Mouse (Mus musculus) limb, embryonic 14.5 days (tissue): ENCODE results near the gene Pkig. TPM values are rescaled to one million over a fixed set of nuclear protein-coding genes. Genes with fewer than 3 reads are reported as not detected.

Experiments used
- ATAC-seq: fragments of 200-750 bp; cut with Nextera tagmentation; 2 replicates; pipeline ENCODE4 v1.8.0; 2017; ENCODE audit warnings: low read depth, moderate number of reproducible peaks, moderate TSS enrichment; ENCODE audit not compliant: low FRiP score
- DNase-seq: peaks from one replicate; pipeline ENCODE4 v3.0.0-alpha.2; 2015; ENCODE audit warnings: low spot score
- H3K27ac ChIP-seq: fragments of 300-500 bp; sonication (generic); replicated peaks from 2 replicates; pipeline ENCODE4 v1.5.1; 2014; ENCODE audit warnings: low read depth, mild to moderate bottlenecking, low read length, moderate library complexity, mixed read lengths
- H3K27me3 ChIP-seq: fragments of 300-500 bp; sonication (generic); 2 replicates; pipeline ENCODE4 v1.6.1; 2014; ENCODE audit warnings: low read length, mixed read lengths; ENCODE audit not compliant: control insufficient read depth, insufficient read depth
- H3K36me3 ChIP-seq: fragments of 300-500 bp; sonication (generic); 2 replicates; pipeline ENCODE4 v1.6.1; 2014; ENCODE audit warnings: mild to moderate bottlenecking, low read length, moderate library complexity, mixed read lengths; ENCODE audit not compliant: control insufficient read depth, insufficient read depth
- H3K4me1 ChIP-seq: fragments of 300-500 bp; sonication (generic); 2 replicates; pipeline ENCODE4 v1.6.1; 2014; ENCODE audit warnings: antibody characterized with exemption, low read length, mixed read lengths; ENCODE audit not compliant: control insufficient read depth, insufficient read depth
- H3K4me2 ChIP-seq: fragments of 300-500 bp; sonication (generic); replicated peaks from 2 replicates; pipeline ENCODE4 v1.6.1; 2014; ENCODE audit warnings: low read depth, mild to moderate bottlenecking, low read length, moderate library complexity; ENCODE audit not compliant: severe bottlenecking
- H3K4me3 ChIP-seq: fragments of 300-500 bp; sonication (generic); replicated peaks from 2 replicates; pipeline ENCODE4 v1.5.1; 2014; ENCODE audit warnings: low read length
- H3K9ac ChIP-seq: fragments of 300-500 bp; sonication (generic); 2 replicates; pipeline ENCODE4 v1.6.1; 2014; ENCODE audit warnings: mild to moderate bottlenecking, low read depth, low read length, moderate library complexity; ENCODE audit not compliant: severe bottlenecking
- H3K9me3 ChIP-seq: fragments of 300-500 bp; sonication (generic); 2 replicates; pipeline ENCODE4 v1.6.1; 2016; ENCODE audit warnings: low read length; ENCODE audit not compliant: control insufficient read depth
- POLR2A ChIP-seq: fragments of 200-500 bp; IDR thresholded peaks from 2 replicates; pipeline ENCODE4 v1.8.0; 2012; ENCODE audit warnings: inconsistent platforms, mild to moderate bottlenecking, moderate library complexity, borderline replicate concordance; ENCODE audit not compliant: insufficient read depth, insufficient read length; ENCODE audit errors: extremely low read depth
- WGBS: fragments of 180-500 bp; shearing (Covaris S2); extraction: QIAGEN DNeasy Blood & Tissue Kit; methylation state at CpG from one replicate; pipeline ENCODE4 v1.1.7; 2014; 5-methylcytosine and 5-hydroxymethylcytosine counted together
- polyA plus RNA-seq, 2 experiments: library from polyadenylated mRNA; depleted of rRNA in 1 of 2; stranded (reverse) in 1 of 2; unstranded in 1 of 2; fragments of >200 nt; fragmentation: Nextera tagmentation in 1 of 2; extraction: Ambion mirVana in 1 of 2; gene quantifications; 2 replicates each; pipeline versions ENCODE4 v1.2.1 to v1.2.3; 2012 to 2014

Pkig gene
- polyA plus RNA-seq, 2 experiments, result 76.1 to 133 TPM

GRCm38 (mm10) chr2:163696763-163697162 is 38.6 kb downstream of the Pkig start:
- peaks cover 15% of the 10 kb centered on the region; the same call in 1 of the 2 replicates for H3K4me1 ChIP-seq
- H3K9ac ChIP-seq, result no peak overlapping the region
- H3K36me3 ChIP-seq, result no peaks in the 10 kb centered on the region
- ATAC-seq (no peak), DNase-seq (no peak)
- WGBS, result 54% methylated on average over 2 of the region's 2 CpGs
- no peak overlapping the region for H3K27ac ChIP-seq
- H3K4me3 ChIP-seq, result no peak overlapping the region
- no peaks in the 10 kb centered on the region for H3K9me3 ChIP-seq
- no peak for TF ChIP-seq POLR2A
- H3K4me2 ChIP-seq, result no peak overlapping the region
- no peaks in the 10 kb centered on the region for H3K27me3 ChIP-seq

- Histone ChIP-seq H3K4me1 (peaks cover 18% of the 10 kb centered on the region; the same call in 1 of the 2 replicates), H3K4me3 (no peak overlapping the region), H3K36me3 (no peaks in the 10 kb centered on the region), H3K9me3 (no peaks in the 10 kb centered on the region), H3K9ac (no peak overlapping the region), H3K27ac (peak overlapping the region; percentile 65), H3K4me2 (0 out of 2 replicates have a peak overlapping the region, but pooled peaks have one; percentile 17), H3K27me3 (no peaks in the 10 kb centered on the region)
- DNase-seq (peak; percentile 52), ATAC-seq (peak; percentile 60)
- no peak for TF ChIP-seq POLR2A
- 36% methylated on average over 12 of the region's 16 CpGs for WGBS
These were observed 39.7 kb downstream of the Pkig start for GRCm38 (mm10) chr2:163697764-163698480.

GRCm38 (mm10) chr2:163699078-163699780 is 41.0 kb downstream of the Pkig start:
- H3K4me1 ChIP-seq, result peaks cover 12% of the 10 kb centered on the region; the same call in 1 of the 2 replicates
- no peak overlapping the region for H3K4me2 ChIP-seq
- ATAC-seq (no peak), DNase-seq (no peak)
- no peaks in the 10 kb centered on the region for H3K9me3 ChIP-seq
- WGBS, result 87% methylated on average over 11 of the region's 11 CpGs
- TF ChIP-seq POLR2A, result no peak
- H3K9ac ChIP-seq, result no peak overlapping the region
- no peaks in the 10 kb centered on the region for H3K27me3 ChIP-seq
- H3K27ac ChIP-seq, result no peak overlapping the region
- no peak overlapping the region for H3K4me3 ChIP-seq
- H3K36me3 ChIP-seq, result 0 out of 2 replicates have a peak, but pooled peaks cover 4% of the 10 kb centered on the region

GRCm38 (mm10) chr2:163702431-163702830 is 44.2 kb downstream of the Pkig start:
- no peak overlapping the region for H3K27ac ChIP-seq
- no peaks in the 10 kb centered on the region for H3K27me3 ChIP-seq
- ATAC-seq, result no peak
- no peaks in the 10 kb centered on the region for H3K9me3 ChIP-seq
- whole genome bisulfite sequencing, result 69% methylated on average over 7 of the region's 7 CpGs
- no peak overlapping the region for H3K4me3 ChIP-seq
- no peak overlapping the region for H3K9ac ChIP-seq
- TF ChIP-seq POLR2A, result no peak
- H3K4me2 ChIP-seq, result no peak overlapping the region
- H3K4me1 ChIP-seq, result peaks cover 12% of the 10 kb centered on the region; the same call in 1 of the 2 replicates
- DNase-seq, result no peak
- 0 out of 2 replicates have a peak, but pooled peaks cover 4% of the 10 kb centered on the region for H3K36me3 ChIP-seq

- no peak for TF ChIP-seq POLR2A
- Histone ChIP-seq H3K36me3 (0 out of 2 replicates have a peak, but pooled peaks cover 4% of the 10 kb centered on the region), H3K27me3 (no peaks in the 10 kb centered on the region), H3K4me1 (peaks cover 12% of the 10 kb centered on the region; the same call in 1 of the 2 replicates), H3K27ac (no peak overlapping the region), H3K4me2 (no peak overlapping the region), H3K4me3 (no peak overlapping the region), H3K9ac (0 out of 2 replicates have a peak overlapping the region, but pooled peaks have one; percentile 5), H3K9me3 (no peaks in the 10 kb centered on the region)
- no peak for DNase-seq
- ATAC-seq, result no peak
- 71% methylated on average over 5 of the region's 5 CpGs for WGBS
These were observed 44.7 kb downstream of the Pkig start for GRCm38 (mm10) chr2:163702921-163703320.
